Mouse (Mus musculus): ENCODE results near the gene Kcnn3. TPM values are rescaled to one million over a fixed set of nuclear protein-coding genes. Genes with fewer than 3 reads are reported as not detected.

Gene Kcnn3
- polyA plus RNA-seq, 1 experiment = 2.3 TPM

DNA sequence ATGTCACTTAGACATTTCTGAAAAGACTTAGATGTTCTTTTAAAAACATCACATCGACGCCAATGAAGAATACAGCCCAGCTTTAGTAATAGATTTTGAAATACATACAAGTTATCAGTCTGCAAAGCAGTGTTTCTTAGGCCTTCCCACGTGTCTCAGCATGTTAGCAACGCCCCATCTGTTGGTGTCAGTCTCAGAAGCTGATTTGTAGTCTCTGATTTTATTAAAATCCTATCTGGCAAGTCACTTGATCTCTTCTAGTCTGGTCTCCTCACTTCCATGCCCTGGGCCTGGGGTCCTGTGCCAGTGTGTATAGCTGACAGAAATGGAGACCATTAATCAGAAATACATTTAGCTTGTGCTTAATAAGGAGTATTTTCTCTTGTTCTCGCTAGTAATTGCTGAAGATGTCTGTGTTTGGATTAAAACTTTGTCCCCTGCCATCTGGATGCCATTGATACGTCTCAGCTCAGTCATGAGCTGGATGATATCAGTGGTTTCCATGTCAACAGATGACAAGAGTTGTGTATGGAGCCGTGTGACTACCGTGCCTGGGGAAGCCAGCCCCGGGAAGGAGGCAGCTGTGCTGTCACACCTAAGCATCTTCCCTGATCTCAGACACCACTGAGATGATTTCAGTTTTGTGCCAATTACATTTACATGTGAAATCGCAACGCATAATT is 140.1 kb downstream of the Kcnn3 start:
- Histone ChIP-seq H3K36me3 (ENCODE audit: control insufficient read depth, insufficient read depth, low read length) (no peaks in the 10 kb centered on the region), H3K4me1 (ENCODE audit: control insufficient read depth, insufficient read depth, low read length) (no peaks in the 10 kb centered on the region), H3K4me3 (ENCODE audit: control insufficient read depth, low read depth, low read length) (no peak overlapping the region), H3K27ac (ENCODE audit: control insufficient read depth, insufficient read depth, low read depth, low read length) (no peak overlapping the region), H3K27me3 (ENCODE audit: control insufficient read depth, insufficient read depth, low read length) (no peaks in the 10 kb centered on the region)
- TF ChIP-seq CTCF (IDR thresholded peaks at IDR 0.05; ENCODE audit: control insufficient read depth, insufficient read depth, insufficient replicate concordance, low read depth, low read length) (no peak), POLR2A (IDR thresholded peaks at IDR 0.05; ENCODE audit: control insufficient read depth, low read depth, low read length) (no peak)

- H3K27ac ChIP-seq (ENCODE audit: control insufficient read depth, insufficient read depth, low read depth, low read length) = no peak overlapping the region
- H3K27me3 ChIP-seq (ENCODE audit: control insufficient read depth, insufficient read depth, low read length) = no peaks in the 10 kb centered on the region
- no peak overlapping the region for H3K4me3 ChIP-seq (ENCODE audit: control insufficient read depth, low read depth, low read length)
- no peaks in the 10 kb centered on the region for H3K36me3 ChIP-seq (ENCODE audit: control insufficient read depth, insufficient read depth, low read length)
- TF ChIP-seq POLR2A (IDR thresholded peaks at IDR 0.05; ENCODE audit: control insufficient read depth, low read depth, low read length) (no peak), CTCF (IDR thresholded peaks at IDR 0.05; ENCODE audit: control insufficient read depth, insufficient read depth, insufficient replicate concordance, low read depth, low read length) (no peak)
- H3K4me1 ChIP-seq (ENCODE audit: control insufficient read depth, insufficient read depth, low read length) = peaks cover 4% of the 10 kb centered on the region
These were observed 144.8 kb downstream of the Kcnn3 start for GRCm38 (mm10) chr3:89664808-89665207.

DNA sequence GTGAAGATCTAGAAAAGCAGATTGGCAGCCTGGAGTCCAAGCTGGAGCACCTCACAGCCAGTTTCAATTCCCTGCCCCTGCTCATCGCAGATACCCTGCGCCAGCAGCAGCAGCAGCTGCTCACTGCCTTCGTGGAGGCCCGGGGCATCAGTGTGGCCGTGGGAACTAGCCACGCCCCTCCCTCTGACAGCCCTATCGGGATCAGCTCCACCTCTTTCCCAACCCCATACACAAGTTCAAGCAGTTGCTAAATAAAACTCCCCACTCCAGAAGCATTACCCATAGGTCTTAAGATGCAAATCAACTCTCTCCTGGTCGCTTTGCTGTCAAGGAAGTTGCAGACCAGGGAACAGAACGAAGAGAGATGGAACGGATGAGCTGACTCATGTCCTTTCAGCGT is 147.2 kb downstream of the Kcnn3 start:
- TF ChIP-seq POLR2A (IDR thresholded peaks at IDR 0.05; ENCODE audit: control insufficient read depth, low read depth, low read length) = no peak
- no peak for TF ChIP-seq CTCF (IDR thresholded peaks at IDR 0.05; ENCODE audit: control insufficient read depth, insufficient read depth, insufficient replicate concordance, low read depth, low read length)
- no peaks in the 10 kb centered on the region for H3K27me3 ChIP-seq (ENCODE audit: control insufficient read depth, insufficient read depth, low read length)
- peaks cover 4% of the 10 kb centered on the region for H3K4me1 ChIP-seq (ENCODE audit: control insufficient read depth, insufficient read depth, low read length)
- no peaks in the 10 kb centered on the region for H3K36me3 ChIP-seq (ENCODE audit: control insufficient read depth, insufficient read depth, low read length)
- no peak overlapping the region for H3K27ac ChIP-seq (ENCODE audit: control insufficient read depth, insufficient read depth, low read depth, low read length)
- no peak overlapping the region; the same call in 1 of the 2 replicates for H3K4me3 ChIP-seq (ENCODE audit: control insufficient read depth, low read depth, low read length)

DNA sequence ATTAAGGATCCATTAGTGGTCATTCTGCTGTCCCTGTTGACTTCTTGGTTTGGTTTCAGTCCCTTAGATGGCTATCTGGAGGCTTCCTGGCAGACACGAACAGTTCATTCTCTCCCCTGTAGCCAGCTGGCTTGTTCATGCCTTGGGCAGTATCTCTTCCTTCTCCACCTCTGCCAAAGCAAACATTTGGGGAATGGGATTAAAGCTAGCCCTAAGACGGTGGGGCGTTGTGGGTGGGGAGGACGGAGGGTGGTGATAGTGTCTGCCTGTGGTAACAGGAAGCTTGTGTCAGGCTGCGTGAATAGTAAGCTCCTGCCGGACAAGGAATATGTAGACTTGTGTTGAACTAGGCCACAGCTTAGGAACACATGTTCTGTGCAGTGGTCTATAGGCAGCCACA is 151.4 kb downstream of the Kcnn3 start:
- peaks cover 4% of the 10 kb centered on the region for H3K4me1 ChIP-seq (ENCODE audit: control insufficient read depth, insufficient read depth, low read length)
- H3K36me3 ChIP-seq (ENCODE audit: control insufficient read depth, insufficient read depth, low read length) = no peaks in the 10 kb centered on the region
- H3K27me3 ChIP-seq (ENCODE audit: control insufficient read depth, insufficient read depth, low read length) = no peaks in the 10 kb centered on the region
- H3K27ac ChIP-seq (ENCODE audit: control insufficient read depth, insufficient read depth, low read depth, low read length) = no peak overlapping the region
- TF ChIP-seq POLR2A (IDR thresholded peaks at IDR 0.05; ENCODE audit: control insufficient read depth, low read depth, low read length) (no peak), CTCF (IDR thresholded peaks at IDR 0.05; ENCODE audit: control insufficient read depth, insufficient read depth, insufficient replicate concordance, low read depth, low read length) (no peak)
- H3K4me3 ChIP-seq (ENCODE audit: control insufficient read depth, low read depth, low read length) = no peak overlapping the region

- TF ChIP-seq POLR2A (IDR thresholded peaks at IDR 0.05; ENCODE audit: control insufficient read depth, low read depth, low read length) (no peak), CTCF (IDR thresholded peaks at IDR 0.05; ENCODE audit: control insufficient read depth, insufficient read depth, insufficient replicate concordance, low read depth, low read length) (no peak)
- Histone ChIP-seq H3K4me3 (ENCODE audit: control insufficient read depth, low read depth, low read length) (no peak overlapping the region), H3K27me3 (ENCODE audit: control insufficient read depth, insufficient read depth, low read length) (no peaks in the 10 kb centered on the region), H3K27ac (ENCODE audit: control insufficient read depth, insufficient read depth, low read depth, low read length) (no peak overlapping the region), H3K36me3 (ENCODE audit: control insufficient read depth, insufficient read depth, low read length) (no peaks in the 10 kb centered on the region), H3K4me1 (ENCODE audit: control insufficient read depth, insufficient read depth, low read length) (no peaks in the 10 kb centered on the region)
These were observed 152.8 kb downstream of the Kcnn3 start for GRCm38 (mm10) chr3:89672573-89673317.

- no peak overlapping the region for H3K27ac ChIP-seq (ENCODE audit: control insufficient read depth, insufficient read depth, low read depth, low read length)
- H3K4me3 ChIP-seq (ENCODE audit: control insufficient read depth, low read depth, low read length) = no peak overlapping the region
- H3K27me3 ChIP-seq (ENCODE audit: control insufficient read depth, insufficient read depth, low read length) = no peaks in the 10 kb centered on the region
- no peak for TF ChIP-seq CTCF (IDR thresholded peaks at IDR 0.05; ENCODE audit: control insufficient read depth, insufficient read depth, insufficient replicate concordance, low read depth, low read length)
- TF ChIP-seq POLR2A (IDR thresholded peaks at IDR 0.05; ENCODE audit: control insufficient read depth, low read depth, low read length) = no peak
- no peaks in the 10 kb centered on the region for H3K36me3 ChIP-seq (ENCODE audit: control insufficient read depth, insufficient read depth, low read length)
- no peaks in the 10 kb centered on the region for H3K4me1 ChIP-seq (ENCODE audit: control insufficient read depth, insufficient read depth, low read length)
These were observed 157.7 kb downstream of the Kcnn3 start for GRCm38 (mm10) chr3:89677617-89678016.

DNA sequence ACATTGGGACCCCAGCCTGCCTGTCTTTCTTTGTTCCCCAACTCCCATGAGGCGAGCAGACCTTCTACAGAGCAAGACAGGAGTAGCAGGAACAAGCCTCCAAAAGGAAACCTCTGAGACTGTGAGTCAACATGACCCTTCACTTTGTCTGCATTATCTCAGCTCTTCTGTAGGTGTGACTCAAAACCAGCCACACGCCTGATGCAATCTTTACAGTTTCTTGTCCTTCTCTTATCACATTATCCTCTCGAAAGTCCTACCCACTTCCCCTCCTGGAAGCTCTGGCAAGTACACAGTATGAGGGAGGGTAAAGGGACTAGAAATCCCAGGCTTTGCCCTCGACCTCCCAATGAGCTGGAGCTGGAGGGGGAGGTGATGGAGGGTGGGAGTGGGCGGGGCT is 166.1 kb downstream of the Kcnn3 start:
- peaks cover 2% of the 10 kb centered on the region; the same call in 1 of the 2 replicates for H3K4me1 ChIP-seq (ENCODE audit: control insufficient read depth, insufficient read depth, low read length)
- no peaks in the 10 kb centered on the region for H3K27me3 ChIP-seq (ENCODE audit: control insufficient read depth, insufficient read depth, low read length)
- TF ChIP-seq POLR2A (IDR thresholded peaks at IDR 0.05; ENCODE audit: control insufficient read depth, low read depth, low read length) (no peak), CTCF (IDR thresholded peaks at IDR 0.05; ENCODE audit: control insufficient read depth, insufficient read depth, insufficient replicate concordance, low read depth, low read length) (no peak)

More for the DNA sequence above, 166.1 kb downstream of the Kcnn3 start:
- H3K4me3 ChIP-seq (ENCODE audit: control insufficient read depth, low read depth, low read length) = no peak overlapping the region
- no peak overlapping the region for H3K27ac ChIP-seq (ENCODE audit: control insufficient read depth, insufficient read depth, low read depth, low read length)
- H3K36me3 ChIP-seq (ENCODE audit: control insufficient read depth, insufficient read depth, low read length) = no peaks in the 10 kb centered on the region
